Mouse (Mus musculus) embryonic facial prominence, embryonic 14.5 days (tissue): Measurements from ENCODE around the gene Abhd14a. TPM values are rescaled to one million over a fixed set of nuclear protein-coding genes. Genes with fewer than 3 reads are reported as not detected.

ENCODE experiments used
- ATAC-seq: fragments of 200-750 bp; cut with Nextera tagmentation; 2 replicates; pipeline ENCODE4 v1.8.0; 2017; ENCODE audit warnings: low read depth, moderate number of reproducible peaks, moderate TSS enrichment
- DNase-seq: peaks from one replicate; pipeline ENCODE4 v3.0.0-alpha.2; 2015; ENCODE audit warnings: low spot score
- H3K27ac ChIP-seq: fragments of 300-500 bp; sonication (generic); replicated peaks from 2 replicates; pipeline ENCODE4 v1.5.1; 2014; ENCODE audit warnings: low read depth, mild to moderate bottlenecking, low read length, moderate library complexity
- H3K27me3 ChIP-seq: fragments of 300-500 bp; sonication (generic); replicated peaks from 2 replicates; pipeline ENCODE4 v1.6.1; 2014; ENCODE audit warnings: low read length; ENCODE audit not compliant: control insufficient read depth, insufficient read depth
- H3K36me3 ChIP-seq: fragments of 300-500 bp; sonication (generic); 2 replicates; pipeline ENCODE4 v1.6.1; 2014; ENCODE audit warnings: low read length, mixed read lengths; ENCODE audit not compliant: control insufficient read depth, insufficient read depth
- H3K4me1 ChIP-seq: fragments of 300-500 bp; sonication (generic); 2 replicates; pipeline ENCODE4 v1.6.1; 2014; ENCODE audit warnings: antibody characterized with exemption, low read length; ENCODE audit not compliant: control insufficient read depth, insufficient read depth
- H3K4me2 ChIP-seq: fragments of 300-500 bp; sonication (generic); 2 replicates; pipeline ENCODE4 v1.6.1; 2014; ENCODE audit warnings: low read depth, mild to moderate bottlenecking, low read length, moderate library complexity, mixed read lengths
- H3K4me3 ChIP-seq: fragments of 300-500 bp; sonication (generic); 2 replicates; pipeline ENCODE4 v1.5.1; 2014; ENCODE audit warnings: low read depth, mild to moderate bottlenecking, low read length
- H3K9ac ChIP-seq: fragments of 300-500 bp; sonication (generic); 2 replicates; pipeline ENCODE4 v1.6.1; 2014; ENCODE audit warnings: low read depth, mild to moderate bottlenecking, low read length, moderate library complexity, mixed read lengths
- H3K9me3 ChIP-seq: fragments of 300-500 bp; sonication (generic); 2 replicates; pipeline ENCODE4 v1.6.1; 2016; ENCODE audit warnings: low read length; ENCODE audit not compliant: control insufficient read depth
- WGBS: fragments of 180-500 bp; shearing (Covaris S2); extraction: QIAGEN DNeasy Blood & Tissue Kit; methylation state at CpG from one replicate; pipeline ENCODE4 v1.1.7; 2014; 5-methylcytosine and 5-hydroxymethylcytosine counted together
- polyA plus RNA-seq: library from polyadenylated mRNA; unstranded; fragments of >200 nt; fragmentation: Nextera tagmentation; extraction: Ambion mirVana; gene quantifications from 2 replicates; pipeline ENCODE4 v1.2.1, GENCODE M21; 2014

Abhd14a gene
- polyA plus RNA-seq, 1 experiment from 2014 or later, result 60.9 TPM

DNA sequence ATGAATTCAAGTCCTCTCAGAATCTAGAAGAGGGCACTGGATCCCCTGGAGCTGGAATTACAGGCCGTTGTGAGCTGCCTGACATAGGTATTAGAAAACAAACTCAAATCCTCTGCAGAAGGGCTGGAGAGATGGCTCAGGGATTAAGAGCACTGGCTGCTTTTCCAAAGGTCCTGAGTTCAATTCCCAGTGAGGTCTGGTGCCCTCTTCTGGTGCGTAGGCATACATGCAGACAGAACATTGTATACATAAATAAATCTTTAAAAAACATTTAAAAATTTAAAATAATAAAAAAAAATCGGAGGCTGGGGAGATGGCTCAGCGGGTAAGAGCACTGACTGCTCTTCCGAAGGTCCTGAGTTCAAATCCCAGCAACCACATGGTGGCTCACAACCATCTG is 4.8 kb downstream of the Abhd14a start:
- peaks cover 6% of the 10 kb centered on the region; the same call in 1 of the 2 replicates for H3K36me3 ChIP-seq
- peaks cover 21% of the 10 kb centered on the region for H3K4me1 ChIP-seq
- ATAC-seq (no peak), DNase-seq (no peak)
- WGBS, result 75% methylated on average over 5 of the region's 5 CpGs
- H3K9me3 ChIP-seq, result no peaks in the 10 kb centered on the region
- no peaks in the 10 kb centered on the region for H3K27me3 ChIP-seq
- H3K4me3 ChIP-seq, result no peak overlapping the region
- H3K4me2 ChIP-seq, result no peak overlapping the region
- H3K27ac ChIP-seq, result no peak overlapping the region
- no peak overlapping the region for H3K9ac ChIP-seq

- 78% methylated on average over 9 of the region's 9 CpGs for WGBS
- Histone ChIP-seq H3K9me3 (no peaks in the 10 kb centered on the region), H3K36me3 (peaks cover 22% of the 10 kb centered on the region), H3K4me3 (no peak overlapping the region), H3K4me2 (no peak overlapping the region), H3K9ac (no peak overlapping the region; the same call in 1 of the 2 replicates), H3K4me1 (peaks cover 20% of the 10 kb centered on the region), H3K27ac (no peak overlapping the region), H3K27me3 (no peaks in the 10 kb centered on the region)
- ATAC-seq (no peak), DNase-seq (no peak)
Observed at GRCm38 (mm10) chr9:106436566-106436965, 10.9 kb downstream of the Abhd14a start.

- H3K27ac ChIP-seq, result no peak overlapping the region
- ATAC-seq (no peak), DNase-seq (no peak)
- no peak overlapping the region for H3K4me2 ChIP-seq
- H3K4me1 ChIP-seq, result peaks cover 18% of the 10 kb centered on the region
- 73% methylated on average over 6 of the region's 7 CpGs for WGBS
- H3K9ac ChIP-seq, result no peak overlapping the region
- no peaks in the 10 kb centered on the region for H3K9me3 ChIP-seq
- H3K4me3 ChIP-seq, result no peak overlapping the region
- no peaks in the 10 kb centered on the region for H3K27me3 ChIP-seq
- peaks cover 32% of the 10 kb centered on the region for H3K36me3 ChIP-seq
Observed at GRCm38 (mm10) chr9:106433389-106433788, 14.1 kb downstream of the Abhd14a start.

DNA sequence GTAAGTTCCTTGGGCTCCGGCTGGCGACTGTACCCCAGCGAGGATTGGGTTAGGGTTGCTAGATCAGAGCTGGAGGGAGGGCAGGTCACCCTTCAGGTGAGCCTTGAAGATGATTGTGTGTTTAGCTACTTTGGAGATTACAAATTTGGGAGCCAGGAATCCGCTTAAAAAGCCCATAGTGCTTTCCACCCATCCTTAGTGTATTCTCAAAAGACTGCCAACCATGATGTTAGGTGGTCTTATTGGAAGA is 17.5 kb downstream of the Abhd14a start:
- peak overlapping the region; percentile 67 for H3K4me3 ChIP-seq
- H3K9ac ChIP-seq, result peak overlapping the region; percentile 94
- ATAC-seq, result no peak
- H3K27ac ChIP-seq, result peak overlapping the region; percentile 93
- no peaks in the 10 kb centered on the region for H3K9me3 ChIP-seq
- no peak for DNase-seq
- H3K4me2 ChIP-seq, result peak overlapping the region; percentile 89
- no peaks in the 10 kb centered on the region for H3K27me3 ChIP-seq
- 0 out of 2 replicates have a peak, but pooled peaks cover 4% of the 10 kb centered on the region for H3K4me1 ChIP-seq
- peaks cover 32% of the 10 kb centered on the region for H3K36me3 ChIP-seq
- 2% methylated on average over 4 of the region's 4 CpGs for WGBS

- Histone ChIP-seq H3K9me3 (no peaks in the 10 kb centered on the region), H3K27ac (peak within 1 kb of the TSS; percentile 93), H3K36me3 (peaks cover 32% of the 10 kb centered on the region), H3K4me2 (peak within 1 kb of the TSS; percentile 89), H3K4me3 (peak within 1 kb of the TSS; percentile 67), H3K4me1 (0 out of 2 replicates have a peak, but pooled peaks cover 4% of the 10 kb centered on the region), H3K27me3 (no peaks in the 10 kb centered on the region), H3K9ac (peak within 1 kb of the TSS; percentile 94)
- ATAC-seq, result peak; percentile 91
- peak; percentile 99 for DNase-seq
- WGBS, result under 1% methylated on average over 46 of the region's 55 CpGs
Observed at GRCm38 (mm10) chr9:106429221-106430014, 18.1 kb downstream of the Abhd14a start, which contains the start of gene Rpl29. TSS of gene Rpl29 (plus strand) at chr9:106429454.

- H3K27me3 ChIP-seq, result no peaks in the 10 kb centered on the region
- 15% methylated on average over 11 of the region's 11 CpGs for WGBS
- peak; percentile 66 for ATAC-seq
- DNase-seq, result no peak
- peaks cover 32% of the 10 kb centered on the region for H3K36me3 ChIP-seq
- H3K4me2 ChIP-seq, result peak overlapping the region; percentile 72
- H3K27ac ChIP-seq, result peak overlapping the region; percentile 93
- peak overlapping the region; percentile 66 for H3K9ac ChIP-seq
- no peaks in the 10 kb centered on the region for H3K9me3 ChIP-seq
- peak overlapping the region; percentile 67 for H3K4me3 ChIP-seq
- H3K4me1 ChIP-seq, result 0 out of 2 replicates have a peak, but pooled peaks cover 4% of the 10 kb centered on the region
Observed at GRCm38 (mm10) chr9:106428719-106429220, 18.7 kb downstream of the Abhd14a start.

DNA sequence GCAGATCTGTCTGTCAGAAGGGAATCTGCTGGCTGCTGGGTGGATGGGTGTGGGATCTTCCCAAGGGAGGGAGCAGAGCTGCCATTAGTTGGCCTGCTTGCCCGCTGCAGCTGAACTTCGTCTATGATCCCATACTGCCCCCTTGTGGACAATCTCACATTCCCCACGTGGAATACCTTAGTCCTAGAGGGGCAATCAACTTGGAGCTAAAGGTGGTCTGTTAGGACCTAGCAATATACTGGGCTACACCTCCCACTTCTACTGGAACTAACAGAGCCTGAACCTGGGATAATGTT is 25.7 kb downstream of the Abhd14a start:
- peaks cover 38% of the 10 kb centered on the region for H3K4me1 ChIP-seq
- 3% methylated on average over 3 of the region's 3 CpGs for WGBS
- peak; percentile 94 for DNase-seq
- peak; percentile 80 for ATAC-seq
- H3K9ac ChIP-seq, result 0 out of 2 replicates have a peak overlapping the region, but pooled peaks have one; percentile 15
- H3K27me3 ChIP-seq, result no peaks in the 10 kb centered on the region
- no peaks in the 10 kb centered on the region for H3K36me3 ChIP-seq
- H3K4me2 ChIP-seq, result peak overlapping the region; percentile 50
- H3K27ac ChIP-seq, result peak overlapping the region; percentile 57
- H3K4me3 ChIP-seq, result peak overlapping the region; percentile 17; the same call in 1 of the 2 replicates
- no peaks in the 10 kb centered on the region for H3K9me3 ChIP-seq

DNA sequence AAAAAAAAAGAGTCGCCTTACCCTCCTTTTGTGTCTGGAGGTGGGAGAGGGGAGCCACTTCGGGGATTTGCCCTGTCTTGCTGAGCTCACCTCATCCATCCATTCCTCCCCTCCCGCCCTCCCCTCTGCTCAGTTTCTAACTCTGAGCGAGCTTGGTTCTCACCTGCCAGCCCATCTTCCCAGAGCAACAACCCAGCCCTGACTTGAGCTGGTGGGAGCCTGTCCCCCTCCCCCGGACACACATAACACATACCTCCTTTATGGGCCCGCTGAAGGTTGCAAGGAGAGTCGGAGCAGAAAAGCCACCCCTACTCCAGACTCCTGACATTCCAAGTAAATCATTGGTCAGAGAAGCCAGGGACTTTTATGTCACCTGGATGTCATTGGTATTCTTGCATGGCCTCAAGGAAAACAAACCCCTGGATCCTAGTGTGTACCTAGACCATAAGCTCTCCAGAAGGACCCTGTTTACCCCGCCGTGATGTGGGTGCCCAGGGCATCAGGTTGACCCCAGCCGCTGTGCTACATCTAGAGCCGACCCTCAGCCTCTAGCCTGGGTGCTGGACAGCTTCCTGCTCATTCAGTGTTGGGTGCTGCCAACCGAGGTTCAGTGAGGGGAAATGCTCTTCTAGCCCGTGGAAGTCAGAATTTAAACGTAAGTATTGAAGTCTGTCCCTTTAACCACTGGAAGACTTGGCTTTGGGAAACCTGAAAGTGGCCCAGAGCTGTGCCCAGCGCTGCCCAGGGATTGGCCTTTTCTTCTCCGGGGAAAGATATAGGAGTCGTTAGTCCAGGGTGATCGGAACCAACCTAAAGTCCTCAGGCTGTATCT is 26.2 kb downstream of the Abhd14a start:
- H3K9ac ChIP-seq, result peak overlapping the region; percentile 30; the same call in 1 of the 2 replicates
- peak overlapping the region; percentile 17; the same call in 1 of the 2 replicates for H3K4me3 ChIP-seq
- peak overlapping the region; percentile 50 for H3K4me2 ChIP-seq
- ATAC-seq, result 0 out of 2 replicates have a peak, but pooled peaks have one; percentile 3
- H3K27me3 ChIP-seq, result no peaks in the 10 kb centered on the region
- peaks cover 38% of the 10 kb centered on the region for H3K4me1 ChIP-seq
- no peak for DNase-seq
- WGBS, result 10% methylated on average over 16 of the region's 18 CpGs
- H3K36me3 ChIP-seq, result no peaks in the 10 kb centered on the region
- no peaks in the 10 kb centered on the region for H3K9me3 ChIP-seq
- H3K27ac ChIP-seq, result peak overlapping the region; percentile 57
